Mouse (Mus musculus) spleen, adult 2 months (tissue): ENCODE measurements around the gene Ifi209. TPM values are rescaled to one million over a fixed set of nuclear protein-coding genes. Genes with fewer than 3 reads are reported as not detected.
"Not testable (repeated sequence)": the region's sequence is repeated elsewhere in the genome, so short reads cannot be mapped to it uniquely, and the experiment has no call there.

Source experiments
- DNase-seq, 2 experiments: peaks; one replicate each; pipeline versions ENCODE4 v3.0.0 to v3.0.0-alpha.2; 2012 to 2021; ENCODE audit warnings: low spot score in 2 of 2, low read depth in 1 of 2
- H3K27ac ChIP-seq: fragments of 200-500 bp; 2 replicates; pipeline ENCODE4 v1.5.1; 2012; ENCODE audit warnings: low read length, inconsistent platforms; ENCODE audit not compliant: insufficient read depth
- H3K27me3 ChIP-seq: fragments of 200-500 bp; 2 replicates; pipeline ENCODE4 v1.6.1; 2012; ENCODE audit warnings: mild to moderate bottlenecking, moderate library complexity, low read length, inconsistent platforms; ENCODE audit not compliant: control insufficient read depth, insufficient read depth
- H3K36me3 ChIP-seq: fragments of 200-500 bp; 2 replicates; pipeline ENCODE4 v1.6.1; 2012; ENCODE audit warnings: mild to moderate bottlenecking, low read length, inconsistent platforms; ENCODE audit not compliant: control insufficient read depth, insufficient read depth
- H3K4me1 ChIP-seq: fragments of 200-500 bp; 2 replicates; pipeline ENCODE4 v1.6.1; 2011; ENCODE audit warnings: inconsistent platforms; ENCODE audit not compliant: control insufficient read depth, insufficient read depth, insufficient read length
- H3K4me3 ChIP-seq: fragments of 200-500 bp; 2 replicates; pipeline ENCODE4 v1.5.1; 2011; ENCODE audit warnings: mild to moderate bottlenecking, inconsistent platforms; ENCODE audit not compliant: insufficient read depth, insufficient read length; ENCODE audit errors: extremely low read depth
- CTCF ChIP-seq: fragments of 200-500 bp; IDR thresholded peaks from 2 replicates; pipeline ENCODE4 v1.5.1; 2011; ENCODE audit warnings: mild to moderate bottlenecking, inconsistent platforms; ENCODE audit not compliant: insufficient read depth, insufficient read length, insufficient replicate concordance; ENCODE audit errors: extremely low read depth
- POLR2A ChIP-seq: fragments of 200-500 bp; IDR thresholded peaks from 2 replicates; pipeline ENCODE4 v1.6.1; 2011; ENCODE audit warnings: low read depth, low read length, inconsistent platforms
- WGBS: fragments of 180-500 bp; shearing (Covaris S2); methylation state at CpG from one replicate; pipeline ENCODE4 v1.1.7; 2018; 5-methylcytosine and 5-hydroxymethylcytosine counted together
- polyA plus RNA-seq: library from polyadenylated mRNA; depleted of rRNA; stranded (reverse); fragments of >200 nt; gene quantifications from 2 replicates; pipeline ENCODE4 v1.2.3, GENCODE M21; 2012; rRNA removed

Ifi209 gene
- polyA plus RNA-seq: 4.2 and 7.8 TPM in 2 replicates

DNA sequence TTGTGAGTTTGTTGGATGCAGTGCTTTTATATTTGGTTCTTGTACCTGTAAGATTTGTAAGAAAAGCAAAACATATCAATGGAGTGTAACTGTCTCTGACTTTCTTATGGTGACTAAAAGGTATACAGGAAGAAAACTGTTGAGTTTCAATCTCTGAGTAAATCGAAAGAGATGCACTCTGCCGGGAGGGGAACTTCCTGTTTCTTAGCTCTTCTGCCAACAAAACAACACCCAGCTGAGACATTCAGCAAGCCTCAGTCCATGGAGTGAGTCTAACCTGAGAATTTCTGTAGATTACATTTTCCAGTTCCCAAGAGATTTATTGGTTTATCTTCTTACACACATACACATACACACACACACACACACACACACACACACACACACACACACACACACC is at the start of gene Ifi209:
Gene Ifi209, plus strand, starts transcription at position 296 of the 400 bp plus-strand sequence.
- peak; percentile 60 to 69 for DNase-seq
- 5% methylated on average over 2 of the region's 2 CpGs for whole genome bisulfite sequencing
- H3K27ac ChIP-seq: peak within 1 kb of the TSS; percentile 84
- TF ChIP-seq POLR2A: peak; percentile 17; the same call in 1 of the 2 replicates
- peak within 1 kb of the TSS; percentile 59 for H3K4me3 ChIP-seq
- not testable (repeated sequence) for H3K4me1 ChIP-seq, H3K27me3 ChIP-seq, H3K36me3 ChIP-seq

DNA sequence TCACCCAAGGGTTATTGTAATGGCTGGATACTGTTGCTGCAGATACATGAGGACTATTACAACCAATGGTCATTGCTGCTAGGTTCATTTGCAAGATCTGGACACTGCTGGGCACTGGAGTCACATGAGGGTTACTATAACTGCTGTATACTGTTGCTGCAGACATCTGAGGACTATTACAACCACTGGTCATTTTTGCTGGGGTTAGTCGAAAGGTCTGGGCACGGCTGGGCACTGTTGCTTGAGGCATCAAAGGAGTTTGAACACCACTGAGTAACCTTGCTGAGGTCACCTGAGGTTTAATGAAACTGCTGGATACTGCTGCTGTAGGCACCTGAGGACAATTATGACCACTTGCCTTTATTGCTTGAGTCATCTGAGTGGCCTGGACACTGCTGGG is 41.0 kb upstream of the Ifi209 start:
- WGBS: 92% methylated on average over 2 of the region's 2 CpGs
- H3K27me3 ChIP-seq, H3K27ac ChIP-seq, H3K4me3 ChIP-seq, H3K4me1 ChIP-seq, H3K36me3 ChIP-seq, DNase-seq: not testable (repeated sequence)

DNA sequence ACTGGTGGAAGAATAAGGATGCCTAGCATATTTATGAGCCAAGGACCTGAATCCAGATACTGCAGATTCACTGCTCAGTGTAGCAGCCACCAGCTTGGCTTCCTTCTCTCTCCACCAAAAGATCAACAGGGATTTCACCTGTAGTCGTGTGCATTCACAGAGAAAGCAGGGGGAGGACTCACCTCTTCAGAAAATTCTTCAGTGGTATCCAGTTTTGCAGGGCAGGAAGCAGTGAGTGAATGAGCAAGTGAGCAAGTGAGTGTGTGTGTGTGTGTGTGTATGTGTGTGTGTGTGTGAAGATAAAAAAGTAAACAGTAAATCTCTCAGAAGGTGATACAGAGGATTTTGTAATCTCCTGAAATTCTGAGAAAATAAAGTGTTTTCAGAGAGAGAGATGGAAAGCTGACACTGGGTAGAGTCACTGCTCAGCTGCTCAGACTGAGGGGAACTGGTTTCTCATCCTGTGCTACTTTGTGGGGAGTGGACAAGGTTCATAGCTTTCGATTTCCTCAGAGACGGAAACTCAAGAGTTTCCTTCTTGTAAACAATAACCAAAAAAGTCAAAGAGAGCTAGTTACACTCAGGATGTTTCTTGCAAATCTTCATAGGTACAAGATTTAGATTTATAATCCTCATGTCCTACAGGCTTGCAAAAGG is 31.8 kb upstream of the Ifi209 start, which contains the start of gene Ifi213:
Gene Ifi213, minus strand, starts transcription at position 437 of the 657 bp plus-strand sequence.
- Histone ChIP-seq H3K27ac (peak within 1 kb of the TSS; percentile 62), H3K4me3 (peak within 1 kb of the TSS; percentile 43)
- WGBS: 9% methylated on average over 3 of the region's 3 CpGs
- not testable (repeated sequence) for H3K27me3 ChIP-seq, H3K4me1 ChIP-seq, H3K36me3 ChIP-seq
- peak; percentile 7 to 25 for DNase-seq

DNA sequence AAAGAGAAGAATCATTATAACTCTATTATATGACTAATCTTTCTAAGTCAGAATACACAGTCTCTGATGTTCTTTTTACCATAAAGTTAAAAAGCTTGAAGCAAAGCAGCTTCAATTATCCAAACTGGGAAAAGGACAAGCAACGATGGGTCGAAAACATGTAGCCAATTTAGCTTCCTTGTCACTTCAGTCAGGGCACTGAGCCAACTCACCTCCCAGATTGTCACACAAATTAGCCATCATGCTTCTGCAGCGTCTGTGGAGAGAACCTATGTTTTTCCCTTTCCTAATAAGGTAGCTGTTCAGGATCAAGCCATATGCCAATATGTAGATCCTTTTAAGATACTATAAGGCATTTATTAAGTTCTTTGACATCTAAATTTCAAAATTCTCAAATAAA is 20.4 kb upstream of the Ifi209 start:
- not testable (repeated sequence) for H3K27ac ChIP-seq, H3K36me3 ChIP-seq, H3K27me3 ChIP-seq, DNase-seq, H3K4me3 ChIP-seq, H3K4me1 ChIP-seq
- 87% methylated on average over 3 of the region's 3 CpGs for WGBS

DNA sequence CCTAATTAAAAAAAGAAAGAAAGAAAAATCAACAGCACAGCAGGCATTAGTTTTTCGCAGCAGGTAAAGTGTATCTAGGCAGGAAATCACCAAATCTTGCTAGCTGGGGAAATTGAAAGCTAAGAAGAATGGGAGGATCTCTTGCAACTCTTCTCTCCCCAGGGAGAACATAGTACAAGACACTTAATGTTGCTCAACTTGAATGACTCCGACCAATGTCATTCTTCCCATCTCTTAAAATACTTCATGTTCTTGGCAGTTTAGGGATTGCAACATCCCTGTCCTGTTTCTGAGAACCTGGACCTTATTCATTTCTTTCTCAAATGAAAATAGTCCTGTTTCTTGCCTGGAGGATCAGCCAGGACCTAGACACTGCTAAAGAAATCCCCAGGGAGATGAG is 8.5 kb upstream of the Ifi209 start:
- 27% methylated on average over 2 of the region's 2 CpGs for WGBS
- H3K27ac ChIP-seq: peak overlapping the region; percentile 67
- not testable (repeated sequence) for H3K4me3 ChIP-seq, DNase-seq, H3K27me3 ChIP-seq, H3K36me3 ChIP-seq, H3K4me1 ChIP-seq

DNA sequence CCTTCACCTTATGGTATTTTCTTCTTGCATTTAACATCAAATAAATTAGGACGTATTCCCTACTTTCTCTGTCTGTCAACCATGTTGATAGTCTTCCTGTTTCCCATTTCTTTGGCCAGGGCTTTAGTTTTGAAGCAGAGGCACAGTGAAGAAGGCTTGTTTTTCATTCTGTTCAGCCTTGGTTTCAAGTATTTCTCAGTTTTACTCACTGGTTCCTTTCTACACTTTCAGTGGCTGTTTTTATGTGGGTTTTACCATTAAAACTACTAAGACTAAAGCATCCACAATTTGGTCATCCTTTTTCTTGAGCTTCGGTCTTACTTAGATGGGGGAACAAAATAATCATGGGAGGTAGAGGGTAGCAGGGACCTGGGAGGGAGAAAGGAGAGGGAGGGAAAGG is 6.7 kb upstream of the Ifi209 start:
- TF ChIP-seq CTCF (no peak), POLR2A (no peak)
- H3K36me3 ChIP-seq: no peaks in the 10 kb centered on the region
- H3K4me1 ChIP-seq: peaks cover 6% of the 10 kb centered on the region; the same call in 1 of the 2 replicates
- no peak overlapping the region for H3K27ac ChIP-seq
- H3K4me3 ChIP-seq: no peak overlapping the region
- no peaks in the 10 kb centered on the region for H3K27me3 ChIP-seq
- WGBS: 51% methylated on average over 2 of the region's 2 CpGs
- no peak for DNase-seq

DNA sequence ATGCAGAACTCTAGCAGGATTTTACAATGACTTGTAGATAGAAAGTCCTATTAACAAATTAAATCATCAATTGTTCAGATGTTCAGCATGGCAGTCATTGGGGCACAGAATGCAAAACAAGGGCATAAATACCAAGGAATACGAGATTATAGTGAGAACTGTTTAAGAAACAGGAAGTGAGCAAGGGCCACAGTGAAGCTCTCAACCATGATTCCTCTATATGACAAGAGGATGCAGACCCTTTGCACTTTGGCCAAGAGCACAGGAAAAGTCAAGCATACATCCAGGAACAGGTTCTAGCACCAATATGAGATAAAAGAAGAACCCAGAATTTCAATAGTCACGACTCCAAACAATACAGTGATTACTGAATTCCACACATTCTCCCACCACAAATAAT is 4.0 kb upstream of the Ifi209 start:
- no peak overlapping the region for H3K4me3 ChIP-seq
- 26% methylated on average over 2 of the region's 2 CpGs for WGBS
- no peaks in the 10 kb centered on the region for H3K36me3 ChIP-seq
- peaks cover 6% of the 10 kb centered on the region; the same call in 1 of the 2 replicates for H3K4me1 ChIP-seq
- no peaks in the 10 kb centered on the region for H3K27me3 ChIP-seq
- peak; percentile 41 to 50 for DNase-seq
- no peak overlapping the region for H3K27ac ChIP-seq
- TF ChIP-seq CTCF: no peak
